Mouse (Mus musculus) hindbrain, embryonic 11.5 days (tissue): ENCODE data around the gene Edem2. TPM values are rescaled to one million over a fixed set of nuclear protein-coding genes. Genes with fewer than 3 reads are reported as not detected.

Source experiments
- polyA plus RNA-seq: library from polyadenylated mRNA; unstranded; fragments of >200 nt; fragmentation: Nextera tagmentation; extraction: Ambion mirVana; gene quantifications from 2 replicates; pipeline ENCODE4 v1.2.1, GENCODE M21; 2014

Edem2 gene
- polyA plus RNA-seq, 1 experiment from 2014 or later, result 37.4 TPM

Other genes with a start within 250 kb of the Edem2 start
- 23.3 and 24.1 TPM in 2 replicates for gene Acss2, start 211.5 kb downstream of the Edem2 start, polyA plus RNA-seq
- gene Ggt7, start 211.2 kb downstream of the Edem2 start, polyA plus RNA-seq, result 8.8 and 13.0 TPM in 2 replicates
- 14.7 and 15.9 TPM in 2 replicates for gene Gss, start 136.7 kb downstream of the Edem2 start, polyA plus RNA-seq
- gene Myh7b, start 118.3 kb downstream of the Edem2 start, polyA plus RNA-seq, result 0.46 and 0.52 TPM in 2 replicates
- 154 and 157 TPM in 2 replicates for gene Trpc4ap, start 37.1 kb downstream of the Edem2 start, polyA plus RNA-seq
- gene Gm17581, start 6.4 kb upstream of the Edem2 start, polyA plus RNA-seq, result not detected in 2 replicates
- 2.5 and 3.1 TPM in 2 replicates for gene Procr, start 21.6 kb upstream of the Edem2 start, polyA plus RNA-seq
- gene Mmp24, start 45.9 kb upstream of the Edem2 start, polyA plus RNA-seq, result 3.2 and 3.4 TPM in 2 replicates
- gene BC029722, start 90.0 kb upstream of the Edem2 start, polyA plus RNA-seq, result 9.6 and 9.7 TPM in 2 replicates
- 193 and 208 TPM in 2 replicates for gene Eif6, start 97.5 kb upstream of the Edem2 start, polyA plus RNA-seq
- gene Fam83c, start 105.4 kb upstream of the Edem2 start, polyA plus RNA-seq, result 0.19 and 0.20 TPM in 2 replicates
- 69.6 and 80.8 TPM in 2 replicates for gene Uqcc1, start 200.8 kb upstream of the Edem2 start, polyA plus RNA-seq
- gene Gm15557, start 211.3 kb upstream of the Edem2 start, polyA plus RNA-seq, result not detected in 2 replicates
- 1.3 and 1.4 TPM in 2 replicates for gene Gdf5, start 215.9 kb upstream of the Edem2 start, polyA plus RNA-seq
- 14.9 and 23.3 TPM in 2 replicates for gene Cep250, start 227.0 kb upstream of the Edem2 start, polyA plus RNA-seq